Mouse (Mus musculus) liver, postnatal 0 days (tissue): ENCODE measurements around the gene Ski. TPM values are rescaled to one million over a fixed set of nuclear protein-coding genes. Genes with fewer than 3 reads are reported as not detected.

ENCODE experiments used
- ATAC-seq: fragments of 200-750 bp; cut with Nextera tagmentation; 2 replicates; pipeline ENCODE4 v1.8.0; 2017; ENCODE audit warnings: mild to moderate bottlenecking, moderate library complexity
- DNase-seq: peaks from one replicate; pipeline ENCODE4 v3.0.0-alpha.2; 2016
- H3K27ac ChIP-seq: fragments of 300-500 bp; sonication (generic); 2 replicates; pipeline ENCODE4 v1.5.1; 2014; ENCODE audit warnings: antibody characterized with exemption, moderate library complexity, mild to moderate bottlenecking, low read depth
- H3K27me3 ChIP-seq: fragments of 300-500 bp; sonication (generic); 2 replicates; pipeline ENCODE4 v1.6.1; 2014; ENCODE audit warnings: low read length, control low read depth, mixed read lengths; ENCODE audit not compliant: insufficient read depth
- H3K36me3 ChIP-seq: fragments of 300-500 bp; sonication (generic); replicated peaks from 2 replicates; pipeline ENCODE4 v1.6.1; 2014; ENCODE audit warnings: mild to moderate bottlenecking, control low read depth, low read length, moderate library complexity, mixed read lengths; ENCODE audit not compliant: insufficient read depth
- H3K4me1 ChIP-seq: fragments of 300-500 bp; sonication (generic); 2 replicates; pipeline ENCODE4 v1.6.1; 2014; ENCODE audit warnings: antibody characterized with exemption, mild to moderate bottlenecking, control low read depth; ENCODE audit not compliant: insufficient read depth
- H3K4me2 ChIP-seq: fragments of 300-500 bp; sonication (generic); 2 replicates; pipeline ENCODE4 v1.6.1; 2014; ENCODE audit warnings: low read depth, mild to moderate bottlenecking, low read length, moderate library complexity, mixed read lengths
- H3K4me3 ChIP-seq: fragments of 300-500 bp; sonication (generic); 2 replicates; pipeline ENCODE4 v1.5.1; 2014; ENCODE audit warnings: low read depth, low read length
- H3K9ac ChIP-seq: fragments of 300-500 bp; sonication (generic); replicated peaks from 2 replicates; pipeline ENCODE4 v1.6.1; 2014; ENCODE audit warnings: mild to moderate bottlenecking, moderate library complexity
- H3K9me3 ChIP-seq: fragments of 300-500 bp; sonication (generic); 2 replicates; pipeline ENCODE4 v1.6.1; 2016; ENCODE audit warnings: mild to moderate bottlenecking, control low read depth, low read length, mixed read lengths
- CTCF ChIP-seq: sonication (generic); IDR thresholded peaks from 2 replicates; pipeline ENCODE4 v1.5.1; 2016; ENCODE audit warnings: antibody characterized with exemption, low read depth
- EP300 ChIP-seq: IDR thresholded peaks from 2 replicates; pipeline ENCODE4 v1.6.1; 2016; ENCODE audit warnings: antibody characterized with exemption, low read depth, mild to moderate bottlenecking
- WGBS: fragments of 180-500 bp; shearing (Covaris S2); extraction: QIAGEN DNeasy Blood & Tissue Kit; methylation state at CpG from one replicate; pipeline ENCODE4 v1.1.7; 2014; ENCODE audit not compliant: insufficient replicate concordance; 5-methylcytosine and 5-hydroxymethylcytosine counted together
- polyA plus RNA-seq: library from polyadenylated mRNA; unstranded; fragments of >200 nt; fragmentation: Nextera tagmentation; extraction: Ambion mirVana; gene quantifications from 2 replicates; pipeline ENCODE4 v1.2.1, GENCODE M21; 2015

Gene Ski
- polyA plus RNA-seq, 1 experiment from 2014 or later = 3.5 TPM

DNA sequence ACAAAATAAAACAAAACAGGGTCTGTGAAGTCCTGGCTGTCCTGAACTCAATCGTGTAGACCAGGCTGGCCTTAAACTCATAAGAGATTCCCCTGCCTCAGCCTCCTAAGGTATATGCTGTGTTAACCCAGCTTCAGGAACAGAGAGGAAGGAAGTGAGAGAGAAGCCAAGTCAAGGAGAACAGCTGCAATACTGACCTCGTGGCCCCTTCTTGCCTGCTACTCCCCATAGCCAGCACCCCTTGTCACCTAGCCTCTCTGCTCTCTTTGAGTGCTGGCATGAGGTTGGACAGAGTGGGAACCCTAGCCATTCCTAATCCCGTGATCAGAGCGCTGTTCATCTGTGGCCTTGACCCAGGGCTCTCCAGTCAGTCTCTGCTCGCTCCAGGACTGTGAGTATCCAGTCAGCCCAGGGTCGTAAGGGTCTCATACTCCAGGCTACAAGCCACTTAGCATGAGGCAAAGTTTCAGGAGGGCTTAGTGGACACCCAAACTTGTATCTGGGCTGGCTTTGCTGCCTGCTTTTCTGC, 100.4 kb downstream of the Ski start:
- 62% methylated on average over 6 of the region's 6 CpGs for WGBS
- no peak overlapping the region for H3K27ac ChIP-seq
- H3K36me3 ChIP-seq = no peaks in the 10 kb centered on the region
- no peak overlapping the region for H3K9ac ChIP-seq
- TF ChIP-seq CTCF = no peak
- no peak for TF ChIP-seq EP300
- H3K9me3 ChIP-seq = no peaks in the 10 kb centered on the region
- DNase-seq (no peak), ATAC-seq (no peak)
- H3K4me2 ChIP-seq = no peak overlapping the region
- H3K4me1 ChIP-seq = peaks cover 52% of the 10 kb centered on the region
- H3K27me3 ChIP-seq = no peaks in the 10 kb centered on the region
- no peak overlapping the region for H3K4me3 ChIP-seq

GRCm38 (mm10) chr4:155121222-155121621, 101.2 kb downstream of the Ski start:
- no peaks in the 10 kb centered on the region for H3K27me3 ChIP-seq
- no peak overlapping the region for H3K4me3 ChIP-seq
- TF ChIP-seq EP300 = no peak
- no peak for TF ChIP-seq CTCF
- no peaks in the 10 kb centered on the region for H3K9me3 ChIP-seq
- ATAC-seq = no peak
- peaks cover 52% of the 10 kb centered on the region for H3K4me1 ChIP-seq
- H3K4me2 ChIP-seq = 0 out of 2 replicates have a peak overlapping the region, but pooled peaks have one; percentile 6
- 0 out of 2 replicates have a peak overlapping the region, but pooled peaks have one; percentile 16 for H3K9ac ChIP-seq
- H3K36me3 ChIP-seq = no peaks in the 10 kb centered on the region
- WGBS = 69% methylated on average over 6 of the region's 6 CpGs
- H3K27ac ChIP-seq = peak overlapping the region; percentile 68
- no peak for DNase-seq

- TF ChIP-seq CTCF = no peak
- 0 out of 2 replicates have a peak, but pooled peaks have one; percentile 16 for TF ChIP-seq EP300
- no peak overlapping the region for H3K4me2 ChIP-seq
- 26% methylated on average over 5 of the region's 5 CpGs for WGBS
- no peak overlapping the region for H3K9ac ChIP-seq
- no peaks in the 10 kb centered on the region for H3K36me3 ChIP-seq
- H3K27me3 ChIP-seq = no peaks in the 10 kb centered on the region
- ATAC-seq = peak; percentile 88
- peak overlapping the region; percentile 68 for H3K27ac ChIP-seq
- H3K4me3 ChIP-seq = no peak overlapping the region
- H3K9me3 ChIP-seq = no peaks in the 10 kb centered on the region
- peaks cover 50% of the 10 kb centered on the region for H3K4me1 ChIP-seq
- peak; percentile 46 for DNase-seq
Measured at GRCm38 (mm10) chr4:155120583-155120982, 101.8 kb downstream of the Ski start.

- H3K4me3 ChIP-seq = no peak overlapping the region
- WGBS = 63% methylated on average over 7 of the region's 7 CpGs
- no peak for DNase-seq
- no peaks in the 10 kb centered on the region for H3K36me3 ChIP-seq
- ATAC-seq = peak; percentile 22; the same call in 1 of the 2 replicates
- TF ChIP-seq EP300 (no peak), CTCF (peak; percentile 36)
- H3K4me2 ChIP-seq = no peak overlapping the region
- peak overlapping the region; percentile 68 for H3K27ac ChIP-seq
- no peak overlapping the region for H3K9ac ChIP-seq
- H3K4me1 ChIP-seq = peaks cover 45% of the 10 kb centered on the region
- no peaks in the 10 kb centered on the region for H3K9me3 ChIP-seq
- no peaks in the 10 kb centered on the region for H3K27me3 ChIP-seq
Measured at GRCm38 (mm10) chr4:155120038-155120437, 102.4 kb downstream of the Ski start.

- Histone ChIP-seq H3K27ac (no peak overlapping the region), H3K36me3 (no peaks in the 10 kb centered on the region), H3K4me1 (peaks cover 44% of the 10 kb centered on the region), H3K4me2 (no peak overlapping the region), H3K27me3 (no peaks in the 10 kb centered on the region), H3K9ac (no peak overlapping the region), H3K4me3 (no peak overlapping the region), H3K9me3 (no peaks in the 10 kb centered on the region)
- DNase-seq = no peak
- TF ChIP-seq CTCF (no peak), EP300 (no peak)
- ATAC-seq = no peak
- WGBS = 88% methylated on average over 10 of the region's 10 CpGs
Measured at GRCm38 (mm10) chr4:155118278-155118677, 104.1 kb downstream of the Ski start.

- Histone ChIP-seq H3K4me1 (peaks cover 43% of the 10 kb centered on the region), H3K27ac (peak overlapping the region; percentile 69), H3K4me2 (no peak overlapping the region), H3K36me3 (no peaks in the 10 kb centered on the region), H3K27me3 (no peaks in the 10 kb centered on the region), H3K9ac (no peak overlapping the region), H3K4me3 (no peak overlapping the region), H3K9me3 (no peaks in the 10 kb centered on the region)
- peak; percentile 38 for DNase-seq
- ATAC-seq = peak; percentile 51
- no peak for TF ChIP-seq EP300
- no peak for TF ChIP-seq CTCF
- WGBS = 53% methylated on average over 6 of the region's 6 CpGs
Measured at GRCm38 (mm10) chr4:155117396-155117978, 104.9 kb downstream of the Ski start.
